Mouse (Mus musculus): Measurements from ENCODE around the gene Kcnmb1.
A peak's percentile ranks its signal among the peaks of the same experiment; 100 is the strongest.

Gene Kcnmb1

GRCm38 (mm10) chr11:33944786-33945328 is 18.0 kb upstream of the Kcnmb1 start:
- DNase-seq, result no peak

DNA sequence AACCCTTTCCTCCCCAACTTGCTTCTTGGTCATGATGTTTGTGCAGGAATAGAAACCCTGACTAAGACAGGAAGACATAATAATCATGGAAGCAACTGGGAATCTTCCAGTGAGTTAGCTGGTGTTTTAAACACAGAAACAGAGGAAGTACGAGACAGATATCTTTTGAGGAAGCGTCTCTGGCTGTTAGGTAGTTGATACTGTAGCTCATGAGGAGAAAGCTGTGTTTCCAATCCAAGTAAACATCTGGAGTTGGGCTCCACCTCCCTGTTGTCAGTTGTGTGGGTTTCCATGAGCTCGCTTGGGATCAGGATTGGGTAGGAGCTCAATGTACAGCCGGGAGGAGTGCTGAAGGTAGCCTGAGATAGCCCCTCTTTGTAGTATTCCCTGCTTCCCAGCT is 16.3 kb upstream of the Kcnmb1 start:
- no peak for DNase-seq

DNA sequence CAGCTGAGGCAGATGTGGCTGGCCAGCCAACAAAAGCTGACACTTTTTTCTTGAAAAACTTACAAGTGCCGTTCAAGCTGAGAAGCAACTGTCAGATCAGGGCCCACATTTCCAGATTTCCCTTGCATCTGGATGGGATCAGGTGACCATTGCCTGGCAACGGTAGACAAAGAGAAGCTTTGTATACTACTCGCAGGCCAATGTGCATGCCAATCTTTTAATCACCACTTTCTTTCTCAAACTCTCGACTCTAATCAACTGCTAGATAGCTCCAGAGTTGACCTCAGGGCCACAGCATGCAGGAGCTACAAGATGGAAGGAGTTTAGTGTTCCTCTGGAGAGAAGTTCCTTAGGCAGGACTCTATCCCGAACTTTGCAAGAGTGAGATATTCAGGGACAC is 11.7 kb upstream of the Kcnmb1 start:
- no peak for DNase-seq

DNA sequence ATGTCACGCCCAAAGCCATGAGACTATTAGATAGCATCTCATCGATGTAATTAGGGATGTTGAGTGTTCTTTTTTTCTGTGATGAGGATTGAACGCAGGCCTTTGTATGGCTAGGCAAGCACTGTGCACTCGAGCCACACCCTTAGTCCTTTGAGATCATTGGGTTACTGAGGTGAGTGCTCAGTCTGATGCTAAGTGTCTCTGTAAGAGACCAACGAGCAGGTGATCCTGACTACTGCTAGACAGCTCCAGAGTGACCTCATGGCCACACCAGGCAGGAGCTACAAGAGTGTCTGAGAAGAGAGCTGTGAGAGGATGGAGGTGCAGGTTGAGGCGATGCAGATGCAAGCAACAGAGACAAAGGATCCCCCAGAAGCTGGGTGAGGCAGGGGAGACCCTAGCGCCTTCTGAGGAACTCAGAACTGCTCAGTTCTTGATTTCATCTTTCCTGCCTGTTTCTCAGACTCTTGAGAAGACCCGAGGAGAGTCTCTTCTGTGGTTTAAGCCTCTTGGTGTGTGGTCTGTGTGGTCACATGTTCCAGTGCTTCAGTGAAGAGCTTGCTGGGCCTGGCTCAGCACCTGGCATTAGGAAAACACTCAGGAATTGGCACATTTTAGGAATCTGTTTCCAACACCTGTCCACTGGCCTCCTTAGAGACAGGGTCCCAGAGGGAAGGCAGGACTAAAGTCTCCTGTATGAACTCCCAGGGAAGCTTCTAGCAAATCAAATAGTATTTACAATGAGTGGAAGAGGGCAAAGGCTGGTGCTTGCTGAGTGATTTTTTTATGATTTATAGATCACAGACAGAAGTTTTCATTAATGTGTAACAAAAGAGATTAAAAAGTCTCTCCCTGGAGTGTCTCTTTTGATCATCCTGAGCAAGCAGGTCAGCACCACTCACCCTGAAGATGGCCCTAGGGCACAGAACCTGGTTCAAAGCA is 10.9 kb upstream of the Kcnmb1 start:
- DNase-seq, result no peak

GRCm38 (mm10) chr11:33955982-33956381 is 6.8 kb upstream of the Kcnmb1 start:
- no peak for DNase-seq

DNA sequence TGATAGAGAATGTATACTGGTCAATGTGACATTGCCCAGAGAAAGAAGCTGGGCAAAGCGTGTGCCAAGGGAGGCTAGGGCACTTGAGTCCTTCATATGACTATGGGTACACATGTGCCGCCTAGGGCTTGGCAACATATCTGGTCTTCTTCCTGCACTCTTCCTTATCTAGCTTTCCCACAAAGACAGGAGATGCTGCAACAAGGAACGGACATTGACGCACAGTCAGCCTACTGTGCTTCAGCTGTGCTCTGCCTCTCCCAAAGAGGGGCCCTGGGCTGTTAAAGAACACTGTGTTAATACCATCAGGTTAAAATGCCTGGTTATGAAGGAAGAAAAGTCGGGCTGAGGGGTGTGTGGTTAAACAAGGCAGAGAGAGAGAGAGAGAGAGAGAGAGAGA is 6.2 kb upstream of the Kcnmb1 start:
- no peak for DNase-seq

GRCm38 (mm10) chr11:33957595-33957994 is 5.2 kb upstream of the Kcnmb1 start:
- DNase-seq, result no peak

GRCm38 (mm10) chr11:33958713-33959112 is 4.1 kb upstream of the Kcnmb1 start:
- DNase-seq, result no peak

GRCm38 (mm10) chr11:33962178-33962577 is 635 bp upstream of the Kcnmb1 start:
- DNase-seq, result no peak

DNA sequence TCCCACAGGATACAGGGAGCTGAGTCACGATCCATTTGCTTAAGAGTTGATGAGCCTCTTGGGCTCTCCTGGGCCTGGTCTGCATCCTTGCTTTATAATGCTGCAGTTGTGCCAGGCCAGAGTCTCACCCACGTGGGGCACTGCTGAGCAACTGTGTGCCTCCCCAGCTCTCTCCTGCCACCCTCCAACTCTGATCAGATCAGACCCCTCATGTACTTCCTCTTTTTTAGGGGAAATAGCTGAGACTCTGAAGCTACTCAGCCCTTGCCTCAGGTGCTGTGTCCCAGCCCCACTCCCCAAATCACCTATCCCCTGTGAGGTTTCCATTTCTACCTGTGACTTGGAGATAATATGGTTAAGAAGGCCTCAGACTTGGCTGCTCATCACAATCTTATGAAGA is 2.6 kb downstream of the Kcnmb1 start:
- no peak for DNase-seq

DNA sequence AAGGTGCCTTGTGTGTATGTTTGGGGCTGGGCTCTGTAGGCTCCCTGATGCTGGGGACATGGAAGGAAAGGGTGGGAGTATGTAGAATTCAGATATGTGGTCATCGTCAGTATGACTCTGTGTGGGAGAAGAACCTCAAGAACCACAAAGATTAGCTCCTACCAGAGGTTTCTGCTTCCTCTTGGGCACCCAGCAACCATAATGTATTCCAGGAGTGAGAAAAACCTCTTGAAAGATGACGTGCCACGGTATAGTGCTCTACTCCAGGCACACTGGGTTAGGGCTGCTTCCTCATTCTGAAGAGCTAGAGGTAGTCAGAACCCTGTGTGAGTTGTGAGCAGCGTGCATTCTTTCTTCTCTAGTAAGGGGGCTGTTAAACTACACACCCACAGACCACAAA is 4.9 kb downstream of the Kcnmb1 start:
- no peak for DNase-seq

- DNase-seq, result no peak
Observed at GRCm38 (mm10) chr11:33969199-33969598, 6.4 kb downstream of the Kcnmb1 start.

DNA sequence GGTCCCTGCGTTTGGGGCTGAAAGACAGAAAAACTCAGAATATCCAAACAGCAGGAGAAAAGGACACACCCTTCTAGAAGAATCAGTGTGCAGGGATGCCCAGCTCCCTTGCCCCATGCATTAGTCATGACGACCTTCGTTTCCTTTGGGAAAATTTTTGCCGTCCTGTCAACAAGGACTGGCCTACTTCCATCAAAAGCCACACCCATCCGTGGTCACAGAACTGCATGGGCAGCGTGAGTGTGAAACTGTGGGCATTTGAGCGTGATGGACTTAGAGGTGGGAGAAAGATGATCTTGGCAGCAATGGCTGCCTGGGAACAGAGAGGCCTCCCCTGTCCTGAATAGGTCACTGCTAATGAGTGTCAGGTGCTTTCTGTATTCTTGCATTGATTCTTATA is 9.3 kb downstream of the Kcnmb1 start:
- no peak for DNase-seq

- DNase-seq, result no peak
Observed at GRCm38 (mm10) chr11:33974341-33975040, 11.7 kb downstream of the Kcnmb1 start.

GRCm38 (mm10) chr11:33975121-33975520 is 12.3 kb downstream of the Kcnmb1 start:
- DNase-seq, result no peak

DNA sequence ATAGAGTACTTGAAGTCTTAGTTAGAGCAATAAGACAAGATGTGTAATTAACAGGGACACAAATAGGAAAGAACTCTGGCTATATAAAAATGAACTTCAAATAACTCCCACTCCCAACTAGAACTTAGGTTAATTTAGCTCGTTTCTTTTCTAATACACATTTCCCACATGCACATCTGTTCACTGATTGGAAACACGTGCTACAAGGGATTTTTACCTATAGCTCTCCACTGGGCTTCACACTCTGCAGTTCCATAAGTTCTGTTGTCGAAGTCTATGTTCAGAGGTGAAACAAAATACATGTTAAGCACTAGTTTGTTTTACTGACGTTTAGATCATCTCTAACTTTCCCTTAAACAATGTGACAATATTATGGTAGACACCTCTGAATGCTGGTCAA is 17.3 kb downstream of the Kcnmb1 start:
- no peak for DNase-seq

GRCm38 (mm10) chr11:33986525-33986924 is 23.7 kb downstream of the Kcnmb1 start:
- DNase-seq, result no peak

GRCm38 (mm10) chr11:33990002-33990401 is 27.2 kb downstream of the Kcnmb1 start:
- no peak for DNase-seq

DNA sequence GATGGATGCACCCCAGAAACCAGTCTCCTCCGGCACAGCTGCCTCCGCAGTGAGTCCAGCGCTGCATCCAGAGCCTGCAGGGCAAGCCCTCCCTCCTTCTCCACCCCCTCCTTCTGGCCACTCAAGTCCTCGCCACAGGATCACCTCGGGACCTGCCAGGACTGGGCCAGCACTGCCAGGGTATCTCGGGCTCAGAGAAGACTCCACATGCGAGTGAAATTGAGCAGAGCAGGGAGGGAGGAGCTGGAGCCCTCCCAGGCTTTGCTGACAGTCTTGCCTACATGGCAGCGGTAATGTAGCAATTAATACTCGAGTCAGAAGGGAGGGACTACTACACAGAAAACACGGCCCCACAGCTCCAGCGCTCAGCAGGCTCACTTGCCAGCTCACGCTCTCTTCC is 30.1 kb downstream of the Kcnmb1 start, which contains the start of gene Kcnip1:
TSS of gene Kcnip1 (minus strand) at position 215 of the 400 bp plus-strand sequence.
- no peak for DNase-seq

DNA sequence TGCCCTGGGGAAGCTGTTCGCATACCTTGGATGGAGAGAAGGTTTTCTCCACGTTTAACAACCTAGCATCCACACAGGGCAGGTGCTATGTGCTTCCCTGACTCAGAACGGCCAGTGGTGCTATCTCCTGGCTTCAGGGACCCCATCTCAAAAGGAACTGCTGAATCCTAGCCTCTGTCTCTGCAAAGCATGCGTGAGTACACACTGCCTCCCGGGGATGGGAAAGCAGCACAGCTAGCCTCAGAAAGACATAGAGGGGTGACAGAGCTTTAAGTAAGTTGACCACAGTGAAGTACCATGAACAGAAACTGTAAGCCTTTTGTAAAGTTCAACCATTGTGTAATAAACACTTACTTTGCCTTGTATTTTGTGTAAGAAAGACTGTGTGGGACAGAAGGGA is 30.7 kb downstream of the Kcnmb1 start:
- DNase-seq, result no peak

DNA sequence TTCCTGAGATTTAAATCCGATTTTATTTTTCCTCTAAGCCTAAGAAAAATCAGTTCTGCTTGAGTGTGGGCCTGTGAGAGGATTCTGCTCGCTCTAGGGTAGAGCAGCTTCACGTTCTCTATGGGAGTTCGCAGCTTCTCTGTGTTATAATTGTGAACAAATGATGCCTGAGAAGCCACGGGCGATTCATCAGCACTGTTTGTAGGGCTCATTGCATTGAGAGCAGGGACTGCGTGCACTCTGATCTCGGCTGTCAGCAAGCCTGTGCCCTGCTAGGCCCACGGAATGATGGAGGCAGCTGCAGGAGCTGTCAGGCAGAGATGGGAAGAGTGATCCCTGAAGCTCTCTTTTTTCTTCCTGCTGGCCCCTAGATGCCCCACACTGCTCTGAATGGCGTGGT is 35.4 kb downstream of the Kcnmb1 start:
- DNase-seq, result no peak

DNA sequence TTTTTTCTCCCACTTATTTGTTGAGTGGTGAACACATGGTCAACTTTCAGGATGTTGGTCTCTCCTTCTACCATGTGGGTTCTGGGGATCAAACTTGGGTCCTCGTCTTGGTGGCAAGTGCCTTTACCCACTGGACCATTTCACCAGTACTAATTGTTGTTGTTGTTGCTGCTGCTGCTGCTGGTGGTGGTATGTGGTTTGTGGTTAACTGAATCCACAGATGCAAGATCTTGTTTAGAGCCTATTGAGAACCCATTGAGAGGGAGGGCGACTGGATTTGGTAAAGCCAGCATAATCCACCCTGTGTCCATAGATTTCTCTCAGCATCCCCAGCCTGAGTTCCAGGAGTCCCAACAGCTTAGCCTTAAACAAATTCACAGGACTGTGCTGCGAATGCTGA is 37.6 kb downstream of the Kcnmb1 start:
- DNase-seq, result no peak

GRCm38 (mm10) chr11:34001938-34002592 is 39.3 kb downstream of the Kcnmb1 start:
- peak; percentile 45 for DNase-seq

All from right cerebral cortex, adult 18-20 months (tissue).